Mouse (Mus musculus) Patski (cell line): Measurements from ENCODE around the gene Prom1. TPM values are rescaled to one million over a fixed set of nuclear protein-coding genes. Genes with fewer than 3 reads are reported as not detected.
A peak's percentile ranks its signal among the peaks of the same experiment; 100 is the strongest.

Experiments used
- ATAC-seq: fragments of 100-300 bp; one replicate; pipeline ENCODE4 v1.8.0; 2021
- CTCF ChIA-PET: fragments of 350-600 bp; sonication (Branson Sonifier 250); formaldehyde crosslinking; loops from one replicate; lab custom pipeline; 2022; ENCODE audit warnings: inconsistent platforms; lab: Charles Lee
- POLR2A ChIA-PET: fragments of 350-600 bp; sonication (Branson Sonifier 250); formaldehyde crosslinking; loops from one replicate; lab custom pipeline; 2022; ENCODE audit warnings: antibody characterized with exemption, inconsistent platforms; lab: Charles Lee
- DNase-seq: peaks from one replicate; pipeline ENCODE4 v3.0.0-alpha.2; 2011; ENCODE audit warnings: low read depth, low spot score
- H3K27me3 ChIP-seq: fragments of 371-371 bp; one replicate; pipeline ENCODE4 v1.5.1; 2021
- CTCF ChIP-seq: fragments of 100-300 bp; IDR thresholded peaks from one replicate; pipeline ENCODE4 v1.5.1; 2021
- in situ Hi-C: fragments of 300-500 bp; cut with MboI; formaldehyde crosslinking; loops from 3 replicates; pipeline ENCODE4 v1.11.1; 2018; ENCODE audit warnings: low pct_unique_long_range_greater_than_20kb, mixed read lengths
- polyA plus RNA-seq: library from polyadenylated mRNA; unstranded; gene quantifications from one replicate; pipeline ENCODE4 v1.2.3, GENCODE M21; 2021

Prom1 gene
- polyA plus RNA-seq, 1 experiment from 2014 or later: 120 TPM

DNA sequence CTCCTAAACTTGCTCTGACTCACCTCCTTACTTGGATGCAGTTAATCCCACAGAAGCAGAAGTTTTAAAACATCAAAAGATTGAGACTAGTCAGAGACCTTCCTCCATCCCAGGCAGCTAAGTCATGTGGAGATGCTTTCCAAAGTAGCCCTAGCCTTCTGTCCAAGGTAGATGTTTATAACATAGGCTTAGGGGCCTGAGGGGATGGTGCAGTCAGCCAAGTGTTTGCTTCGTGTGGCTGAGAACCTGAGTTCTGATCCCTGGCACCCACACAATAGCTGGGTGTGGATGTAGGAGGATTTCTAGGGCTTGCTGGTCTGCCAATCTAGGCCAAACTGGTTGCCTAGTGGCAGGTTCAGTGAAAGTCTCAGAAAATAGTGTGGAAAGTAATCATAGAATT, 148.6 kb downstream of the Prom1 start:
- ChIA-PET CTCF (interaction anchor here (1.1 kb wide), 2 partner anchors 7 to 29 kb away, joined by 3 to 4 read pairs; no protein-coding TSS in a partner anchor), POLR2A (interaction anchor here (1.6 kb wide), 1 partner anchor 21 kb away, joined by 3 read pairs; no protein-coding TSS in a partner anchor)
- ATAC-seq: no peak
- no peaks in the 10 kb centered on the region for H3K27me3 ChIP-seq
- DNase-seq: peak; percentile 12
- no peak for TF ChIP-seq CTCF
- in situ Hi-C loops: no loop called here

DNA sequence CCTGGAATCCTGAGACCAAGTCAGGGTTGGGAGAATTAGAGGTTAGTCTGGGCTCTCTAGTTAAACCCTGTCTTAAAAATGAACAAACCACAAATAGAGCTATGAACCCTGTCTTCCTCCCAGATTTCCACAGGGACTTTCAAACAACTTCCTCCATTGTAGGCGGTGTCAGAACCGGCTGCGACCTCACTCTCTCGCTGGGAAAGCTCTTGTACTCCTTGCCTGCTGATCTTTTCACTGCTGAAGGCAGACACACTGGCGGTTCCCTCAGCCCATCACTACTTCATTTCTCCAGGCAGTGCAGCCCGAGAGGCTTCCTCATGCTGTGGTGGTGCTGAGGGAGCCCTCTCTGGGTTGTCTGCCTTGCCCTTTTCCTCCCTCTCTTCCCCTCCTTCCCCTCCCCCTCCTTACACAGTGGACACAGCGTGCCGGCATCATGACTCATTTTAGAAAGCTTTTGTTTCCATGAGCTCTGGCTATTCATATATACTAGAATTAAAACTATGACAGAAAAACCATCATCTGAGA, 153.0 kb downstream of the Prom1 start:
- ChIA-PET CTCF (interaction anchor here (0.8 to 2.0 kb wide), 6 partner anchors 15 to 320 kb away, joined by 3 to 13 read pairs (median 5); no protein-coding TSS in a partner anchor), POLR2A (interaction anchor here (1.6 kb wide), 1 partner anchor 9 kb away, joined by 4 read pairs; no protein-coding TSS in a partner anchor)
- H3K27me3 ChIP-seq: no peaks in the 10 kb centered on the region
- in situ Hi-C loops: no loop called here
- TF ChIP-seq CTCF: no peak
- DNase-seq: peak; percentile 68
- peak; percentile 90 for ATAC-seq

DNA sequence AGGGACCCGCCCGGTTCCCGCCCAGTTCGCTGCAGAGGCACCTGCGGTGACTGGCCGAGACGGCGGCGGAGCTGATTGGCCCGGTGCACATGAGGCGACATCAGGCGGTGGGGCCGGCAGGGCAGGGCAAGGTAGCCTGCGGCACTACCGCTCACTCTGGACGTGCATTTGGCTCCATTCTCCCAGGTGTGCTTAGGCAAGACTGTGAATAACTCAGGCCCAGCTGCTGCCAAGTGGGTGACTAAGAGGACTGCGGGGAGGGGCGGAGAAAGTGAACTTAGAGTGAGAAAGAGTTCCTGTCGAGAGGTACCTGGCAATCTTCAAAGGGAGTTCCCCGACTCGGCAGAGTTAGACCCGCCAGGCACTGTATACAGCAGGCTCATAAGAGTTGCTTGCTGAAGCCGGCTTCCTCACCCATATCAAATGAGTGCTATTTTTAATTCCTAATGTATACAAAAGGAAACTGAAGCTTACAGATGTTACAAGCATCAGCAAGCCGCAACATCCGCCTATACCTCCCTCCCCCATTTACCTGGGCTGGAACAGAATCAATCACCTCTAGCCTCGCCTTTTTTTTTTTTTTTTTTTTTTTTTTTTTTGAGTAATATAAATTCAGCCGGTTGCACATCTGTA, 153.6 kb downstream of the Prom1 start:
- DNase-seq (peak; percentile 47), ATAC-seq (peak; percentile 57)
- H3K27me3 ChIP-seq: no peaks in the 10 kb centered on the region
- POLR2A ChIA-PET: no interaction called here
- CTCF ChIA-PET: interaction anchor here (0.8 to 2.0 kb wide), 6 partner anchors 15 to 320 kb away, joined by 3 to 13 read pairs (median 5); no protein-coding TSS in a partner anchor
- no peak for TF ChIP-seq CTCF
- in situ Hi-C loops: no loop called here

DNA sequence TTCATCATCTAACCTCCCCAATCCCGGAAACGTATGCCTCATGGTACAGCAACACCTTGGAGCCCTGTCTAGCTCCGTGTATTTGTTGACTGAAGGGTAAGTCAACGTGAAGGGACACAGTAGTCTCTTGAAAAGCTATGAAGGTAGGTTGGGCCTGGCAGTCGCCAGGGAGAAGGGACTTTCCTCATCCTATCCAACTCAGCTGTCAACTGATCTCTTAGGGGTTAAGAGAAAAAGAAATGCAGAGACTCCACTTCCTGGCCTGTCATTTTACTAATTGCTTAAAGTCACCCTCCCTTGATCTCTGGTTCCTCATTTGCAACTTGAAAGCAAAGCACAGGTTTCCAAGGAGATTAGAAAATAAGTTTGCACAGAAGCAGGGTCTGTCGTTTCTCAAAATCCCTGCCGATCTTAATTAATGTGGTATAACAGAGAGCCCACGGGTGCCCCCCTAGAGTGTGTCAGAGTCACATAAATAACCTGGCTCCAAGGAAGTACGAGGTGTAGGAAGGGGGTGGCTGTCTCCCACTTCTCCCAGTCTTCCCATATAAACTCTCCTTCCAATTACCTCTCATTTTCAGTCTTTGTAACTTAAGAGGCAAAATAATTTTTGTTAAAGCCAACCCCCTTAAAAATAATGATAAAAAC, 154.4 kb downstream of the Prom1 start:
- no peak for TF ChIP-seq CTCF
- ChIA-PET POLR2A (no interaction called here), CTCF (interaction anchor here (0.6 to 1.9 kb wide), 2 partner anchors 35 to 486 kb away, joined by 3 to 6 read pairs; no protein-coding TSS in a partner anchor)
- no peak for ATAC-seq
- H3K27me3 ChIP-seq: no peaks in the 10 kb centered on the region
- in situ Hi-C loops: no loop called here
- no peak for DNase-seq

Other genes starting within 250 kb of the Prom1 start
- 1.6 TPM for gene Cd38, start 233.5 kb downstream of the Prom1 start, polyA plus RNA-seq
- 19.7 TPM for gene Gm7879, start 188.9 kb downstream of the Prom1 start, polyA plus RNA-seq
- gene Fgfbp1, start 120.3 kb downstream of the Prom1 start, polyA plus RNA-seq: 0.08 TPM
- 46.7 TPM for gene Tapt1, start 124.6 kb upstream of the Prom1 start, polyA plus RNA-seq